Mouse (Mus musculus): ENCODE data around the gene Them7. TPM values are rescaled to one million over a fixed set of nuclear protein-coding genes. Genes with fewer than 3 reads are reported as not detected.
A peak's percentile ranks its signal among the peaks of the same experiment; 100 is the strongest.

Gene Them7
- polyA plus RNA-seq, 1 experiment = 0.51 TPM

DNA sequence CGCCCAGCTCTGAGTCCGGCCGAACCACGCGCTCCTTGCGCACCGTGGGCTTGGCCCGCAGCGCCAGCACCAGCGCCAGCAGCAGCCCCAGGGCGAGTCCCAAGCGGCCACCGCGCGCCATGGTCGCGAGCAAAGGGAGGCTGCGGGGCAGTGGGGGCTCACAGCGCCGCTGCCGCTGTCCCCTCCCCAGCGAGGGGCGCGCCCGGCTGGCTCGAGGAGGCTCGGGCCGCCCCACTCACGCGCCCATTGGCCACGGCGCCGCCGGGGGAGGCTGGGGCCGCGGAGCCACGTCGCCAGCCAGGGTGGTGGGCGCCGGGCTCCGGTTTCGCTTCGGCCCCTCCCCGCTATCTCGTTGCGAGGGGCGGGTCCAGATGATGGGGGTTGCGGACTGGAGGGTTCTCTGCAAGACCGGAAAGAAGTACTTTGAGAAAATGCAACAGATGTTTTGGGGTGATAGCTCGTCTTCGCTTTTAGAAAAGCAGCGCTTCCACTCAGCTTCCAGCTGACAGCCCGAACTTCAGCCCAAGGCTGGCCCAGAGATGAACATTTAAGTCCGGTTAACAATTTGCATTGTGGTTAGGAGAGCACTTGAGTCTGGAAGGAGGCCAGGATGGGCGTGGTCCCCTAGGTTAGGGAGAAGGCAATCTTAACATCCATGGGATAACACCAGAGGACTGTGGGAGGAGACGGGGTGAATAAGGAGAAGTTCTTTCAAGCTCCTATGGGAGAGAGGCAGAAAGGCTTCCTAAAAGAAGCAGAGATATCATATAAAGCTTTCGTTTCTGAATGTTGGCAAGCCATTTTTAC lies 175.2 kb downstream of the Them7 start, which contains the start of gene Rcn1:
Rcn1 (minus strand) TSS at position 235 of the 807 bp plus-strand sequence.
- 1% methylated on average over 57 of the region's 57 CpGs for WGBS
- peak; percentile 19 for DNase-seq (ENCODE audit: low read depth, low spot score)

DNA sequence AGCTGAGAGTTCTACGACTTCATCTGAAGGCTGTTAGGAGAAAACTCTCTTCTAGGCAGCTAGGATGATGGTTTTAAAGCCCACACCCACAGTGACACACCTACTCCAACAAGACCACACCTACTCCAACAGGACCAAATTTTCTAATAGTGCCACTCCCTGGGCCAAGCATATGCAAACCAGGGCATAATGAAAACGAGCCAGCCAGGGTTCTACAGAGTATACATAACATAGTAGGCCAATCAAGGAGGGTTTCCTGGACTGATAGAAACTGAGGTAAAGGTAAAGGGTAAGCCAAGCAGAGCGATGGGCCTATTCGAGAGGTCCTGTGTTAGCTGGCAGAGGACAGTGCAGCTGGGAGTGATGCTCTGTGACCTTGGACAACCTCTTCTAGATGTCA lies 176.4 kb downstream of the Them7 start:
- DNase-seq (ENCODE audit: low read depth, low spot score) = no peak
- WGBS = 79% methylated on average over 4 of the region's 4 CpGs

DNA sequence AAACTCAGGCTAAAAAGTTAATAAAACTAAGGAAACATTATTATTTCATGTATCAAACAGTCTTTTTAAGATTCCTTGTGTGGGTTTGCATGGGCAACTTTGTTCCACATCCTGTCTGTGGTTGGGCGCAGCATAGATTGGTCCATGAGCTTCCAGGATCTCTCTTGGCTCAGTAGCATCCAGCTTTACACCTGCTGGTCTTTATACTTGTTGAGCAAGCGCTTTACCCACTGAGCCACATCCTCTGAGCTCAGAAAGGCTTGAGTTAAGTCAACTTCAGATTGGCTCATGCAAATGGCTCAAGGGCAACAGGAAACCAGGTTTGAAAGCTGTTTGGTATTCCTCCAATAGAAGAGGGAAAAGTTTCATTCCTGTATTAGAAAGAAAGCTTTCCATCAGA lies 178.1 kb downstream of the Them7 start:
- 88% methylated on average over 2 of the region's 2 CpGs for WGBS
- no peak for DNase-seq (ENCODE audit: low read depth, low spot score)

DNA sequence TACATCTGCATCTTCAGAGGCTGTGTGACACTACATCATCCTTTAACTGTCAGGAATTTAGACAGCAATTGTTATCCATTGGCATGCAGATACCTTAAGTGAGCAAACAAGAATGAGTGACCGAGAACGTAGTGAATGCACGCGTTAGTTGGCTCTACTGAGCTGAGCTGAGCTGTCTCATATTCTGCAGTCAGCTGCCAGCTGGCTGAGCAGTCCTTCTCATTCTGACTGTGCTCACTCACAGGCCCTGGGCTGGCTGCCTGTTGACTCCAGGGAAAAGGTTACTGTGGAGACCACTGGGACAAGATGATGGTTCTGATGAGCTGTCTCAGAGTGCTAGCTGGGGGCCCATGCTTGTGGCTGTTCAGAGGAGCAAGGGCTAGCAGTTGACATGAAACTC lies 184.4 kb downstream of the Them7 start:
- 43% methylated on average over 4 of the region's 4 CpGs for WGBS
- no peak for DNase-seq (ENCODE audit: low read depth, low spot score)

DNA sequence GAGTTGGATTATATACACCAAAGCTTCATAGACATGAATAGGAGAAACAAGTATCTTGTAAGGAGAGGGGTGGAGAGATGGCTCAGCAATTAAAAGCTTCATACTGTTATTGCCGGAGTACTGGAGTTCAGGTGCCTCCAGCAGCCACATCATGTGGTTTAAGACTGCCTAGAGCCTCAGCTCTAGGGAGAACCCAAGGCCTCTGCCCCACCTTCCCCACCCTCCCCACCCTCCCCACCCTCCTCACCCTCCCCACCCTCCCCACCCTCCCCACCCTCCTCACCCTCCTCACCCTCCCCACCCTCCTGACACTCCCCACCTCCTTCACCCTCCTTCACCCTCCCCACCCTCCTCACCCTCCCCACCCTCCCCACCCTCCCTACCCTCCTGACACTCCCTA lies 185.1 kb downstream of the Them7 start:
- WGBS = 91% methylated on average over 1 of the region's 1 CpGs
- no peak for DNase-seq (ENCODE audit: low read depth, low spot score)

DNA sequence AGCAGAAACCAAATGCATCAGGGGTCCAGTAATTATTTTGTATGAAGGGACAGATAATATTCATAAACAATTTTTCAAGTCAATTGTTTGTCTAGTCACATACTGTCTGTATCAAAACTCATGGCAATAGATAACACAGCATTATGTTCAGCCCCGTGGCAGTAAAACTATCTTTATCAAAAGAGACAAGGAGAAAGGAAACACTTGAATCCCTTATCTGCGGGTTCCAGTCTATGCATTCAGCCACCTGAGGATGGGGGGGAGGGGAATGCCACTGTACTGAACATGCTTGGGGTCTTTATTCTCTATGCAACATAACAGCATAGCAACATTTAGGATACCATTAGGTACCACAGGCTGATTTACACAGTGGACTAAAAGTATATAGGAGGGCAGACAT lies 190.2 kb downstream of the Them7 start:
- no peak for DNase-seq (ENCODE audit: low read depth, low spot score)
- WGBS = 65% methylated on average over 2 of the region's 2 CpGs

DNA sequence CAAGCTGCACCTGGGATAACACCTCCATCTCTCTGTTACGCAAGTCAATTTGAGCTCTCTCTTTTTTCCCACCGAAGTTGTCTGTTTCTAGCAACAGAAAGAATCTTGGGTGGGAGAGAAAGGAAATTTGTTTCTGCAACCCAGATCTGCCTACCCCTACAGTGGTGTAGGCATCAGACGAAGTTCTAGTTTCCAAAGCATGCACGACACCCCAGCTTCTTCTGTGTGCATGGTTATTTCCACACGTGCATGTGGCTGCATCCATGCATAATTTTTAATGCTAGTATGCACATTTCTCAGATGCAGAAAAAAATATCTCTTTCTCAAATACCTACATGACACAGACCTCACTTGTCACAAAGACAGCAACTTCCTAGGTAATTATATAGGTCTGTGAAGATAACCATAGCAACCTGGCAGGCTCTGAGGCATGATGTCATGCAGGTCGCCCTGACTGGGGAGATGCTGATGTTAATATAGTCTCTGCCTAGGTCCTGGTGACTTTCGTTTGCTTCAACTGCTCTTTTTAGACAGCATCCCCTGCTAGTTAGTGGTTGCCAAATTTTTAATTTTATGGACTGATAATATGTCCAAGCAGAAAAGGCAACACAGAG lies 192.0 kb downstream of the Them7 start:
- DNase-seq (ENCODE audit: low read depth, low spot score) = no peak
- 57% methylated on average over 7 of the region's 7 CpGs for WGBS

DNA sequence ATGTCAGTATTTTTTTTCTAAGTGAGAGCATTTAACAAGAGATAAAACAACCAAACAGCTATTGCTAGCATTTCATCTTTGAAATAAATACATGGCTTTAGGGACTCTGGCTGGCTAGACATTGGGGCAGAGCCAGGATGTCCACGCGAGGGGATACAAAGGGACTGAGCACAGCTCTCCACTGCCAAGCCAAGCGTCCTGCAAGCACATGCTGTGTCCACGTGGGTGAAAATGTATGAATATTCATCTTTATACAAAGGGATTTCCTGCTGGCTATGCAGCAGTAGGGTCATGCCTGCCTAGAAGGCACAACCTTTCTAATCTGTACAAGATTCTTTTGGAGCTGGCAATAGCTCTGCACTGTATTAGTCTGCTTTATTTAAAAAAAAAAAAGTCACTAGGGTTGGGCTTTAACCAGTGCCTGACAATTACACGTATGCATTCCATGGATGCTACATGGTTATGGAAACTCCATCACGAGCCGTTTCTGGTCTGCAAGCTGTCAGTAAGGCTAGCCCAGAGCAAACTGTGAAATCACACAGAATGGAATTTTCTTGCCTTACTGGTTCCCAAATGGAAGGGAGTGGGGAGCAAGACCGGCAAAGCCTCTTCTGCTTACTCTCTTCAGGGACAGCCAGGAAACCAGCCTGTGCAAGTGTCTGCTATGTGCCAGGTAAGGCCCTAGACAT lies 192.7 kb downstream of the Them7 start:
- no peak for DNase-seq (ENCODE audit: low read depth, low spot score)
- WGBS = 46% methylated on average over 8 of the region's 8 CpGs

DNA sequence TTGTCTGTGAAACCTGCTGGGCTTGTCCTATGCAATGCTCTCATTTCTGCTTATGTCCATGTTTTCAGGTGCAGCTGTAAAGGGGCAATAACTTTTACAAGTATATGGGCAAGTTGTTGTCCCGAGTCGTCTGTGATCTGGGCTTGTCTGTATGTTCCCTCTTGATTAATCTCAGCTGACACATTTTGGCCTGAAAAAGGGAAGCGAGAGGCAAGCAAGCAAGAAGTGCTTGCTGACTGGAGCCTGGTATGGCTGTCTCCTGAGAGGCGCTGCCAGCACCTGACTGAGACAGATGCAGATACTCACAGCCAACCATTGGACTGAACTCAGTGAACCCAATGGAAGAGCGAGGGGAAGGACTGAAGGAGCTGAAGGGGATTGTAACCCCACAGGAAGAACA lies 193.5 kb downstream of the Them7 start:
- no peak for DNase-seq (ENCODE audit: low read depth, low spot score)
- 36% methylated on average over 5 of the region's 5 CpGs for WGBS

DNA sequence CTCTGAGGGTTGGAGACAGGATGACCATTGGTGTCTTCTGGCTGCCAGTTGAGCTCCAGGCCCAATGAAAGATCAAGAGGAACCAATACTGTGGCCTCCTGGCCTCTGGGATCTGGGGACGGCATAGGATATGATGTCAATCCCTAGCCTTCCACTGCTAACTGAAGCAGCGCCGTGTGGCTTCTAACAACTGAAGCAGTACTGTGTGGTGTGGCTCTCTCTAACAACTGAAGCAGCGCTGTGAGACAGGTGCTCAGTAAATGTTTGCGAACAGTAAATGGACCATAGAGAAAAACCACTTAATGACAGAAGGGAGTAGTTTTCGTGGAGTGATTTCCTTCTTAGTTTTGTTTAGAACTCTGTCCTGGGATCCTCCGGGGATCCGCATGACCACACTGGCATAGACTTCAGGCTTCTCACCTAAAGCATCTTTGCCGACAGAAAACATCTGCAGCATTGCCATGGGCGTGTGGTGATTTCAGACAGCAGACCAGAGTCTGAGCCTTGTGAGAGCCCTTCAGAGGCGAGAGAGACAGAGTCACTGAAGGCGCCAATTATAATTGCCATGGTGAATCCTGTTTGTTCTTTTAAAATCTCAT lies 194.6 kb downstream of the Them7 start:
- DNase-seq (ENCODE audit: low read depth, low spot score) = no peak
- 53% methylated on average over 12 of the region's 12 CpGs for WGBS

DNA sequence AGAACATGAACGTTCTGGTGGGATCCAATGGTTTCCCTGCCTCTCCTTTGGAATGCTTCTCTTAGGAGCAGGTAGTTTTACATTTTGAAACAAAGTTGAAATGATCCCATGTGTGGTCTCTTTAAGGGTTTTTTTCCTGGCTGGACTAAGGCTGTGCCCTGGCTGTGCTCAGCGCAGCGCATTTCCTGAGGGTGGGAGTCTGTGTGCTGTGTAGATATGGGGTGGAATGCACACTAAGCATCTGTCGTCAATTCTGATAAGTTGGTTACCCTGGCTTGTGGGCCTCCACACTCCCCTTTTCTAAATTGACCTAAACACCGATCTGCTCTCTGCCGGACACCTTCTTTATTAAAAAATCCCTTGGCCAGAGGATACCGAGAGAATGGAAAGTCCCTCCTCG lies 203.3 kb downstream of the Them7 start:
- DNase-seq (ENCODE audit: low read depth, low spot score) = no peak
- WGBS = 70% methylated on average over 8 of the region's 8 CpGs

DNA sequence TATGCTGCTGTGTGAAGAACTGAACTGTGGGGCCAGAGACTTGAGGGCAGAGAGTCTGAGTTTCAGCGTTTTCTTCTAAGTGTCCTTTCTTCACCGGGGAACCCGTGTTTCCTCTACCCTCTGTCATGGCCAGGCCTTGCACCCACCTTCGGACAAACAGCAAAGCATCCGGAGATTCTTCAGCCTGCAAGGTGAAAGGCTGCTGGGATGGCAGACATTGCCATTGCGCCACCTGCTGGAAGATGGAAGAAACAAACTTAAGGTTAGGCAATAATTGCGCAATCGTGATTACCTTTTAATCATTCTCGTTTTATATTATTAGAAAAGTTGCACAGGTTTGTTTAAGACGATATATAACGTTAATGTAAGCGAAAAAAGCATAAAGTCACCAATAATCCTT lies 203.9 kb downstream of the Them7 start:
- WGBS = 2% methylated on average over 12 of the region's 12 CpGs
- DNase-seq (ENCODE audit: low read depth, low spot score) = peak; percentile 24

DNA sequence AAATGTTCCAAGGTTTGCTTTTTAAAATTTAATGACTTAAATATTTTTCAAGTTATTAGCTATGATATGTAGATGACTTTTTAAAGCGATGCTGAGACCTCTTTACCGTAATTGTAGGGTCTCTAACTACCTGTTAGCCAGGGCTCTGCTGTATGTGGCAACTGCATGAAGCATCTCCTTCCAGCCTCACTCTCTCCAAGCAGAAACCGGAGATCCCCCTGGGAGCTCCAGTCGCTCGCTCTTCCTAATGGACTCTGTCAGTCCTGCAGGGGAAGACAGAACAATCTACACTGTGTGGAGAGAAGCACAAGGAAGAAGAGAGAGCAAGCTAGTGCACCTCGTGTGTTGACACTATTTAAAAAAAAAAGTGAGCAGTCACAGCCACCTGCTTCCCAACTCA lies 204.3 kb downstream of the Them7 start:
- 26% methylated on average over 6 of the region's 6 CpGs for WGBS
- no peak for DNase-seq (ENCODE audit: low read depth, low spot score)

Other genes with a start within 250 kb of the Them7 start
- gene Eif3m, start 207.2 kb upstream of the Them7 start, polyA plus RNA-seq (2012; rRNA removed) = 32.2 and 32.8 TPM in 2 replicates
- not detected in 2 replicates for gene Gm11060, start 132.3 kb upstream of the Them7 start, polyA plus RNA-seq (2012; rRNA removed)
- 0.71 and 1.9 TPM in 2 replicates for gene Wt1, start 97.8 kb upstream of the Them7 start, polyA plus RNA-seq (2012; rRNA removed)
- 3.8 and 5.1 TPM in 2 replicates for gene Rcn1, start 175.0 kb downstream of the Them7 start, polyA plus RNA-seq (2012; rRNA removed)